Mouse (Mus musculus): Measurements from ENCODE around the gene Rpap3.

The Rpap3 gene

GRCm38 (mm10) chr15:97684118-97684517 lies 21.5 kb downstream of the Rpap3 start:
- DNase-seq (ENCODE audit: low read depth, low spot score) = no peak

GRCm38 (mm10) chr15:97682053-97682452 lies 23.6 kb downstream of the Rpap3 start:
- no peak for DNase-seq (ENCODE audit: low read depth, low spot score)

- peak; percentile 38 for DNase-seq (ENCODE audit: low read depth, low spot score)
These were observed 25.5 kb downstream of the Rpap3 start for GRCm38 (mm10) chr15:97679991-97680681.

DNA sequence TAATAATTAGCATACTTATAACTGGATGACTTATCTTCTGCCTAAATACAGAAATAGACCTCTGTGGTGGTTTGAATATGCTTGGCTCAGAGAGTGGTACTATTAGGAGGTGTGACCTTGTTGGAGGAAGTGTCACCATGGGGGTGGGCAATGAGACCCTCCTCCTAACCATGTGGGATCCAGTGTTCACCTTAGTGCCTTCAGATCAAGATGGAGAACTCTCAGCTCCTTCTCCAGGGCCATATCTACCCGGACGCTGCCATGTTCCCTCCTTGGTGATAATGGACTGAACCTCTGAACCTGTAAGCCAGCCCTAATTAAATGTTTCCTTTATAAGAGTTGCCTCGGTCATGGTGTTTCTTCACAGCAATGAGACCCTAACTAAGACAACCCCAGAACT lies 28.3 kb downstream of the Rpap3 start:
- no peak for DNase-seq (ENCODE audit: low read depth, low spot score)

- DNase-seq (ENCODE audit: low read depth, low spot score) = no peak
These were observed 29.7 kb downstream of the Rpap3 start for GRCm38 (mm10) chr15:97675927-97676326.

DNA sequence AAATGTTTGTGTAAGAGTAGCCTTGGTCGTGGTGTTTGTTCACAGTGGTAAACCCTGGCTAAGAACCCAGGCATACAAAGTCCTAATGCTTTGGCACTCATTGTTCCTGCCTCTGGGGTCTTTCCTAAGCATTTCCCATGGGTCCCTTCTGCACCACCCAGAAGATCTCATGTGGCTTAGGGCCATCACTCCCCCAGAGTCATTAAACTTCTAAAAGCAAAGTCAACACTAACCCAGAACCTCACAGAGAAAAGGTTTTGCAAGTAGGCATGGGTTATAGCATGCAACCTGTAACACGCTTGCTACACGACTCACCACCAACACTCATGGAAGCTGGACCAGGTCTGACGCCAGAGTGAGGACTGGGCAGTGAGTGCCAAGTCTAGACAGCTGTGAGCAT lies 31.2 kb downstream of the Rpap3 start:
- DNase-seq (ENCODE audit: low read depth, low spot score) = no peak

- DNase-seq (ENCODE audit: low read depth, low spot score) = no peak
These were observed 32.2 kb downstream of the Rpap3 start for GRCm38 (mm10) chr15:97673256-97674000.

- no peak for DNase-seq (ENCODE audit: low read depth, low spot score)
These were observed 33.3 kb downstream of the Rpap3 start for GRCm38 (mm10) chr15:97672211-97672765.

DNA sequence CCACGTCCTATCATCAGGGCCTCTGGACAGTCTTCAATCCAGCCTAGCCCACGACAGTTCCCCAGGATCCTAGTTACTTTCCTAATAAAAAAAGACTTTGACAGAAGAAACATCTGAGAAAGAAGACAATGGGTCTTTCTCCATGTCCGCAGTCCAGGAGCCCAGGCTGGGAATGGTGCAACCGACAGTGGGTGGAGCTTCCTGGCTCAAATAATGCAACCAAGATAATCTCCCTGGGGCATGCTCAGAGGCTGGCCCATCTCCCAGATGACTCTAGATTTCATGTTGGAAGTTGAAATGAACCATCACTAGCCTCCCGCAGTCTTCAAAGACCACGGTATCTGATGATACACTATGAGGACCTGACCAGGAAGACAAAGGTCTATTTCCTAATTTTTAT lies 35.1 kb downstream of the Rpap3 start:
- no peak for DNase-seq (ENCODE audit: low read depth, low spot score)

DNA sequence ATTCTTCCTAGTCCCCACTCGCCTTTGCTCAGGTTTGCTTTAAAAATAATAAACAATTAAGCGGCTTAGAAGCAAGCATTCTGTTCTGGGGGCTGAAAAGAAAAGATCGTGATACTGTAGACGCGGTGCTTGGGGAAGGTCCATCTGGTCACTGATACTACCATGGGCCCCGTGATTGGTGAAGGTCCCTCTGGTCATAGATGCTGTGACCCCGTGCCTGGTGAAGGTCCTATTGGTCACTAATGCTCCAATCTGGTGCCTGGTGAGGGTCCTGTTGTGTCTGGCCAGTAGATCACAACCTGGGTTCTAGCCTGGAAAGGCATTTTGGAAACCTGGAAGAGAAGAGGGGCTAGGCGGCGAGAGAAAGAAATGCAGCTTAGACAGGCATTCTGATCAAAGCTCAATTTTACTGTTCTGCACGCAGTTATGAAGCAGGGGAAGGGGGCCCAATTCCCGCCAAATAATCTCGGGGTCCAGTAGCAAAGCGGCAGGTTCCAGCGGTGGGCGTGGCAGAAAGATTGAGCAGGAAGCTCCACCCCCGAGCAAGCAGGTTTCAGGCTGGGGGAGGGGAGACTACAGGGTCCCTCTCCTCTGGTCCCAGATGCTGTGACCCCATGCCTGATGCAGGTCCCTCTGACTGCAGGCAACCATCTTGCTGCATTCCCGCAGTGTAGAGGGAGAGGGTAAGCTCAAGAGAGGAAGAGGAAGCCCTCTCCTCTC lies 37.3 kb downstream of the Rpap3 start:
- DNase-seq (ENCODE audit: low read depth, low spot score) = peak; percentile 37

DNA sequence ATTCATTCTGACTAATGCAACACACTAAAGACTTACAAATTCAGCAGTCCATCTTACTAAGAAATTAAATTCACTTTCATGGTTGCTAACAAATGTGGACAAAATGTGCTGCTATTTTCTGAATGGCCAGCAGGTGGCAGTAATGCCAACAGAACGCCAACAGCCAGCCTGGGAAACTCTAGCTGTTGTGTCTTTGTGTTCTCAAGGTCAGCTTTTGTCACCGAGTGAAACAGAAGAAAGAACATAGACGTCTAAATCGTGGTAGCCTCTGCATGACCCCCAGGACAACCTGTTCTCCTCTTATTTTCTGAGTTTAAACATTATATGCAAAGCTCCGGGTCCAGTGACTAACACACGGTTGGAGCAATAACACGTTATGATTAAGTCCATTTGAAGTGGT lies 38.2 kb downstream of the Rpap3 start:
- peak; percentile 91 for DNase-seq (ENCODE audit: low read depth, low spot score)

DNA sequence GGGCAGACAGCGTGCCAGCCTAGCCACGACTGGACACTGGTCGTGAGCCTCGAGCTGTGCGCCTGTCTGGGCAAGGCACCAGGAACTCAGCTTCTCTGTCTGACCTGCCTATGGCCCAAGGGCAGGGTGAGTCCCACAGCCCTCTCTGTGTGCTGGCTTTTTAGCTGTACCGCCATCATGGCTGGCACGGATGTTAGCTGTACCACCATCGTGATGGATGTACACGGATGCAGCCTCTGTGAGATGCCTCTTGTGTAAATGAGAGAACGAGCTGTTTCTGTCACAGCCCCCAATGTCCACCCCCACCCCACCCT lies 39.2 kb downstream of the Rpap3 start:
- no peak for DNase-seq (ENCODE audit: low read depth, low spot score)

- DNase-seq (ENCODE audit: low read depth, low spot score) = no peak
These were observed 39.7 kb downstream of the Rpap3 start for GRCm38 (mm10) chr15:97665770-97666456.

DNA sequence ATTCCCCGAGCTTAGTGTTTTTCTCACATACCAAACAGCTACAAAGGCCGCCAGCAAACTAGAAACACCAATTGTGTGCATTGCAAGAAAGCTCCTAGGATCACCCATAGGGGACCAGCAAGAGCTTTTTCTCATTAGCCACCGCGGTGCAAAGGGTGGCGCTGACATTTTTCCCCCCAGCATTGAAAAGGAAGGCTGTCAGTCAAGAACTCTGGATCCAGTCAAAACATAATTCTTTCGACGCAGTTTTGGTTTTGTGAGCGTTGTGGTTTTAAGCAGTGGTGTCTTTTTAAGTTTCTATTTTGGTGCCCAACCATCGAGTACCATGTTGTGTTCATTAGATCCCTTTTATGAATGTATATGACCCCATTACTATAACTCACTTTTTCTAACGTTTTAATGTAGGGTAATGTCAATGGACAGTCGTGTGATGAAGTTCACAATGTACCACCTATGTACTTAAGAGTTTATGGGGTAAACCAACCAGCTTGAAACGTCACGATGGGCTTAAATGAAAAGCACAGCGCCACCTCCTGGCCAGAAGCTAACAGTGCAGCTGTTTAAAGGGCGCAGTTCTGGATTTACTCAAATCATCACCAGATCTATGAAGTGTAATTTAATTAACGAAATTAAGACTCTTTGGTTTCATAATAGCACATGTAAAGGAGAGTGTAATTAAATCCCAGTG lies 40.5 kb downstream of the Rpap3 start:
- peak; percentile 68 for DNase-seq (ENCODE audit: low read depth, low spot score)

DNA sequence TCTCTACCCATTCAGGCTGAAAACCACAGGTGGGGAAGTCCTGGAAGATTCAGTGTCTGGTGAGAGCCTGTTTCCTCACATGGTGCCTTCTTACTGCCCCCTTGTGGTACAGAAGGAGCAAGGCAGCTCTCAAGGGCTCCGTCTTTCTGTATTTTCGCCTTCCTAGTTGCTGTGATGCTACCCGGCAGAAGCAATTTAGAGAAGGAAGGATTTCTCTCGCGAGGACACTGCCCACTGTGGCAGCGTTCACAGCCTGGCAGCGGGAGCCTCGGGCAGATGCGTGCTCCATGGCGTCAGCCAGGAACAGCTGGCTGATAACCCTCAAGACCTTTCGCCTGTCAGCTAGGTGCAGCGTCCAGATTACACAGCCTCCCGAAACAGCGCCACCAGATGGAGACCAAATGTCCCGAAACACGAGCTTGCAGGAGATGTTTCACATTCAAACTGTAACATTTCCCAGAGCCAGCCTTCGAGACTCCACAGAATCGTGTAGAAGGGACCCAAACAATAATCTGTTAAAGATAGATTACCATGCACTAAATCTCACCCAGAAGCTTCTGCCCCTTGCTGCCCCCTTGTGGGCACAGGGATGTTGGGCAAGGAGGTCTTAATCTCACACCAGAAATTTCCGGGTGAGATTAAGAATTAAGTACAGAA lies 41.7 kb downstream of the Rpap3 start:
- DNase-seq (ENCODE audit: low read depth, low spot score) = peak; percentile 91

DNA sequence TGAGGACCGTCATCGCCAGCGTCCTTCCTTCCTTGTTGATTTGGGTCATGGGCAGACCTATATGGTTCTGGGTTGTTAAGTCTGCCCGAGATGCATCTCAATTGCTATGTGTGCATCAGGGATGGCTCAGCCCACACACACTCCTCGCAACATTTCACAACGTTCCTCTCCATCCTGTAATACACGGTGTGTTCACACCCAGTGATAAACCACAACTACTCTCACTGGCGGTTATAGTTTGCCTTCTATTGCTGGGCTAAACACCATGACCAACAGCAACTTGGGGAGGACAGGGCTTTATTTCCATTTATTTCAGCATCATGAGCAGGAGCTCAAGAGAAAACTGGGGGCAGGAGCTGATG lies 46.9 kb downstream of the Rpap3 start:
- no peak for DNase-seq (ENCODE audit: low read depth, low spot score)

DNA sequence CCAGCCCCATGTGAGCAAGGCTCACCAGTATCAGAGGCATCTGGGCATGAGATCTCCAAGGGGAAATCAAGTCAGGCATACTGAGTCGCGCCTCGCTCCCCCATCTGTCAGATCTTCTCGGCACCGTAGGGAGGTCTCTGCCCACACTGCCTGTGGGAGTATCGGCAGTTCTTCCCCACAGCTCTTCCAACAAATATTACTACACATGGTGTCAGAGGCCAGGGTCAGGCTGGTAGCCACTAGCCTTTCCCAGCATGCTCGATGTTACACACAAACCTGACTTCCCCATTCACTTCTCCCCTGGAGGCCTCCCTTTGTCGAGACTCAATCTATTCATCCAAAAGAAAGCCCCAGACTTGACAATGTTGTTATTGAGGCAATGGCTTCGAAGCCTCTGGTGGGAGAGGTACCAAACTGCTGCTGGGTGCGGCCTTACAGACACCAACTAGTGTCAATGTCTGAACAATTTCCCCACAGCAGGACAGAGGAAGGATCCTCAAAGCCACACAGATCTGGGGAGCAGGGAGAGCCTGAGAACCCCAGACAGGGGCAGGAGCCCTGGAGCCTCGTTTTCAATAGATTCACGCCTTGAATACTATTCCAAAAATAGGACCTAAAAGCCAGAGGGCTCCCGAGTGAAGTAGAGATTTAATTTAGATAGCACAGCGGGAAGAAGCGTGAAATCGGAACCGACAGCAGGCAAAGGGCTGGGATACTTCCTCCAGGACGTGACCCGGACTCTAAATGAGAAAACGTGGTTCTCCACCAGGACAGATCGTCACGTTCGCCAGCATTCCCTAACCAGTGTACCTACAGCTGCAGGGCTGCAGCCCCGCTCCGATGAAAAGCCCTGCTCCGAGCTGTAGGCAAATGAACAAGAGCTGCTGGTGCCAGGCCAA lies 47.5 kb downstream of the Rpap3 start:
- no peak for DNase-seq (ENCODE audit: low read depth, low spot score)

GRCm38 (mm10) chr15:97657420-97657819 lies 48.2 kb downstream of the Rpap3 start:
- DNase-seq (ENCODE audit: low read depth, low spot score) = no peak

DNA sequence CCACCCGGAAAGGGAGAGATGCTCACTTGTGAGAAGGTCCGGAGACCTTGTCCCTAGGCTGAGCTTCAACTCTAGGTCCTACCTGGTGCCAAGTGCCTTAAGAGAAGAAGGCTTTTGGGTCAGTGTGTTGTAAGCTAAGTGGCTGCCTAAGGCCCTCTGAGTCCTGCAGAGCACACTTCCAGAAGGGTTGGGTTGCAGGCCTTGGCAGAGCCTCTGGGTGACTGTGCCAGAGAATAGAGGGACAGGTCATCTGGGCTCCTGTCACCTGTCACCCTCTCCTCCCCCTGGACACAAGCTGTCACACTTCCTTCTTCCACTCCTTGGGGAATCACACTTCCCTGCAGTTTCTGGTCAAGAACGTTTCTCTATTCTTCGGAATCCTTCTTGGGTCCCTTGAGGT lies 55.9 kb downstream of the Rpap3 start:
- no peak for DNase-seq (ENCODE audit: low read depth, low spot score)

- peak; percentile 48 for DNase-seq (ENCODE audit: low read depth, low spot score)
These were observed 57.4 kb downstream of the Rpap3 start for GRCm38 (mm10) chr15:97648176-97648575.

Measured in ES-CJ7 (cell line).